Mouse (Mus musculus): ENCODE results near the gene Hbb-bh1. TPM values are rescaled to one million over a fixed set of nuclear protein-coding genes. Genes with fewer than 3 reads are reported as not detected.
A peak's percentile ranks its signal among the peaks of the same experiment; 100 is the strongest.
"Not testable (repeated sequence)": the region's sequence is repeated elsewhere in the genome, so short reads cannot be mapped to it uniquely, and the experiment has no call there.

The Hbb-bh1 gene
- not detected for total RNA-seq (2021)

DNA sequence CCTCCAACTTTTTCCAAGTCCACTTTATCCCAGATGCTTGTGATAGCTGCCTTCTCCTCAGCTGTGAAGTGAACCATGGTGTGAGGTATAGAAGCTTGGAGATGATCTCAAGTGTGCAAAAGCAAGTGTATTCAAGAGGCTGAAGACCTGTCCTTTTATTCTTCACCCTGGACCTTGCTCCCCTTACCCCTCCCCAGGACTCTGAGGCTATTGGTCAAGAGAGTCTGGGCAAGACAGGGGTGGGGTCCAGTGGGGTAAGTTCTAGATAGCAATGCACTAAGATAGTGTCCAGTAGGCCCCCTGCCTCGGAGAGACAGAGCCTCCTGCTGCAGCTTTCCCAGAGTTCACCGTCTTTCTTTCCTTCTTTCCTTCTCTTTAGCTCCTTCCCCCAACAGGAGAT, at the start of gene Hbb-bh1:
Gene Hbb-bh1, minus strand, starts transcription at position 131 of the 400 bp plus-strand sequence.
- no peak for DNase-seq (ENCODE audit: extremely low spot score in 1 of 2, low spot score in 1 of 2)

DNA sequence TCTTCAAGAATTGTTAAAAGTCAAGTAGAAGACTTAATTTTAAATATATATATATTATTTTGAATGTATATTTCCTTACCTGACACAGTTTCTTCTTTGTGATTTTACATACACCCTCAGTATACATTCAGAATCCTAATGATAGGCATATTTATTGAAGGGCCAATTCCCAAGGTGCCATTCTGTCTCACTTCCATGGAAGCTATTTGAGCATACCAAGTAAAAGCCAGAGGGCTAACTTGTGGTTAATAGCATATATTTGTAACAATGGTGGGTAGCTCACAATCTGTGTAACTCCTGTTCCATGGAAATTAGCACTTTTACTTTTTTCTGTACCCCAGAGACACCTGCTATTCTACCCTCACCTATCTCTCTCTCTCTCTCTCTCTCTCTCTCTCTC, 43.2 kb upstream of the Hbb-bh1 start, which contains the start of gene Olfr66:
Gene Olfr66, minus strand, starts transcription at position 101 of the 400 bp plus-strand sequence.
- DNase-seq (ENCODE audit: extremely low spot score in 1 of 2, low spot score in 1 of 2): no peak

DNA sequence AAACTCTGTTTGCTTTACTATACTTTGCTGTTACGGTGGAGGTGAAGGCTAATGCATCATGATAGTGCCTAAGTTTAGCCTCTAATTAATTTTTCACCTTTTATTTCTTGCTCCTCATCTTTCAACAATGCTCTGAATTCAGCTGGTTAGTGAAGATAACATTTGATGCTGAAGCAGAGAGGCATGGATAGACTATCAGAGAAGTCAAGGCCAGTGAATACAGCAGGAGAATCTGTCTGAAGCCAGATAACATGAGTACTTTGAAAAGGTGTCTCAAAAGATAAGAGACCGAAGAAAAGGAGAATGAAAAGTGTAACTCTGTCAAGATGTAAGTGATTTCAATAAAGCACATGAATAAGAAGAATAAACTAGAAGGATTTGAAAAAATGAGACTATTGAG, 34.1 kb upstream of the Hbb-bh1 start:
- DNase-seq (ENCODE audit: extremely low spot score in 1 of 2, low spot score in 1 of 2): no peak

DNA sequence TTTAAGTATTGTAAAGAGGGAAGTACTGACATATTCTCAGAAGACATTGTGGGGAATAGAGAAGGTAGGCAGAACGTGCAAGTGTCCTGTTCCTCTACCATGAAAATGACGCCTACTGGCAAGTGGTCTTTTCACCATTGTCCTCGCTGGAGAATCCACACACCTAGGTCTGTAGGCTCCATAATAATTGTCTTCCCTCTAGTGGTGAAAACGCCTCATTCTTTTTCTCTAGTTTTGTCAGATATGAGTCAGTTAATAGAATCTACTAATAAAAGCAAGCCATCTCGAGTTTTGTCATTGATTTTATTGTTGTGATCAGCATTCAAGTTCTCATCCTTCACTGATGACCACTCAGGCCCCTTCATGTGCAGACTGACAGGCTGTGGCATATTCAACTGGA, 31.5 kb upstream of the Hbb-bh1 start:
- DNase-seq (ENCODE audit: extremely low spot score in 1 of 2, low spot score in 1 of 2): no peak

DNA sequence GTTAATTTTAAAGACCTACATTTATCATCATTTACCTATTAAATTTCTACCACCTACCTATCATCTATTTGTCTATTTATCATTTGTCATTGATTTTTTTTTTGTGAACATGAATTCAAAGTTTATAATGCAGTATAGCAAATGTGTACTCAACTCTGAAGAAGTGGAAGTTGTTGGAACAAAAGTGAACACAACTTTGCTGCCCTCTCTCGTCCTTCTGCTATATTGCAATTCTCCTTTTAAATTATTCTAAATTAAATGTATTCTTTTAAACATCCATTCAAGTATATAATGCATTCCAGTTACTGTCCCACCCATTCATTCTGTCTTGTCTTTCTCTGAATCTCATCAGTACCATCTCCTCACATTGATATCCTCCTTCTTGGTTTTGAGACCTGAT, 30.1 kb upstream of the Hbb-bh1 start:
- DNase-seq (ENCODE audit: extremely low spot score in 1 of 2, low spot score in 1 of 2): peak in 1 of 2 experiments; percentile 10

DNA sequence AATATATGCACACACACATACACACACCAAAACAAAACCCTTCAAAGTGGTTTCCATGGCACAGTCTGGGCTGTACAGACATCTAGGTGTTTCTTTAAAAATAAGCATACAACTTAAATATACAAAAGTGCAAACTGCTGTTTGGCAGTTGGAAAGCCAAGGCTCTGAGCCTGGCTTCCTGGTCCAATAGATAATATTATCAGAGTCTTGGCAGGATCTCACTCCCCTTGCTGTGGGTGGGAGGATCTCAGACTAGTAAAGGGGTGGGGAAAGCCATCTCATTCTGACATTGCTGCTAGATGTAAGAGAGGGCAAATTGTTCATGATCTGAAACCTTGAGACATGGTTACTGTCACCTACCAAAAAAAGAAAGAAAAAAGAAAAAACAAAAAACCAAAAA, 27.7 kb upstream of the Hbb-bh1 start:
- DNase-seq (ENCODE audit: extremely low spot score in 1 of 2, low spot score in 1 of 2): no peak

DNA sequence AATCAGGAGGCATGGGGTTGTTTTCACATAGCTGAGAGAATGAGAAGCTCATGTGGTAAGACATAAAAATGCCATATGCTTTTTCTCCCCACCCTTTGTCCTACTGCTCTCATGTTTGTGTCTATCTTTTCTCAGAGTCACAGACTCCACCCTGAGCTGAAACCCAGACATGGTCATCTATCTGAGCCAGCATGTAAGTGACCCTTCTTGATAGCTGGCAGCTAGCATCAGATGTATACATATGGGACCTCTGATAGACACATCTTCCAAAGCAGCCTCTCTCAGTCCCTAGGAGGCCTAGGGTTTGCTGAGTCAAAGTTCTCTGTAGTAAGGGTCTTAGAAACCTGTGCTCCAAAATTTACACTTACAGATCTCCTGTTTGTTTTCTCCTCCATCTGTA, 22.8 kb upstream of the Hbb-bh1 start:
- DNase-seq (ENCODE audit: extremely low spot score in 1 of 2, low spot score in 1 of 2): no peak

DNA sequence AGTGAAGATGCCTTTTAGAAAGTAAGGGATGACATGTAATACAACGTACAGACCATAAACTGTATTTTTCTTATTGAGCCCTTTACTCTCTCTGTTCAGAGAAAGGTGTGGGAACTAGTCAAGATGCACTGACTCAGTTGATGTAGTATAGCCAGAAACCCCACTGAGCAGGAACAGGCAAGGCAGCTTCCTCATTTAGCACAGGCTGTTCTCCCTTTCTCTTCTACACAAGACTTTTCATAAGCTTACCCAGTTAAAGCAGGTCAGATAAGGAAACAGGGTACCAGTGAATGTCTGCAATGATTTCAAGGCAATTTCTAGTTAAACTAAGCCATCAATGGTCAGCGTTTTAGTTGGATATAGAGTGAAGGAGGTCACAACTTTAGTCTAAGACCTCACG, 18.6 kb upstream of the Hbb-bh1 start:
- no peak for DNase-seq (ENCODE audit: extremely low spot score in 1 of 2, low spot score in 1 of 2)

DNA sequence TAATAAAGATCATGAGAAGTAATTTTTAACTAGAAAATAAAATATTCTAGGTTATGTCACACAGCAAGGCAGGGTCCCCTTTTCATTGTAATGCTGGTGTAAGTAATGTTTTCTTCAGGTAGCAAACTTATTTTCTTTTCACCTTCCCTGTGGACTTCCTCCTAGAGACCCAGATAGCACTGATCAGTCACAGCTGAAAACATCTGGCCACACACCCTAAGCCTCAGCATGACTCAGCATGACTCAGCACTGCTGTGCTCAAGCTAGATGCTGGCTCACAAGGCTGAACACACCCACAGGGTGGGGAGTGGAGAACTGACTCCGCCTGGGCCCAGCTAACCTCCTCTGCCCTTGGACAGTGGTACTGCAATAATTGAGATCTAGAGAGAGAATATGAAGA, 17.9 kb upstream of the Hbb-bh1 start:
- no peak for DNase-seq (ENCODE audit: extremely low spot score in 1 of 2, low spot score in 1 of 2)

DNA sequence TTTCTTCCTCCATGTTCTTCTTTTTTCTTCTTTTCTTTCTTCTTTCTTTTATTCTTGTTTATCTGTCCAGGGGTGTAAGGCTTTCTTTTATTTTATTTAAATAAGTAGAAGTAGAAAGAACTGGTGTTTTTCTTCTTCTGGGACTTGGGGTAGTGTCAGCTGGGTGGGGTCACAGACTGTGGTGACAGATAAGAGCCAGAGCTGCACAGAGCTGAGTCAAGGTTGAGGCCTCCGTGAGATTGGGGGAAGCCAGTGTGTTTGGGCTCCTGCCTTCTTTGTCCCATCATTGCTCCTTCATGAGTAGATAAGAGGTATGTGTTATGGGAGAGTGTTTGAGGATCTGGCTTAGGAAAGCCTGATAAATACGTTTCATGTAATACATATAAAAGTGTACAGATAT, 16.1 kb upstream of the Hbb-bh1 start:
- no peak for DNase-seq (ENCODE audit: extremely low spot score in 1 of 2, low spot score in 1 of 2)

DNA sequence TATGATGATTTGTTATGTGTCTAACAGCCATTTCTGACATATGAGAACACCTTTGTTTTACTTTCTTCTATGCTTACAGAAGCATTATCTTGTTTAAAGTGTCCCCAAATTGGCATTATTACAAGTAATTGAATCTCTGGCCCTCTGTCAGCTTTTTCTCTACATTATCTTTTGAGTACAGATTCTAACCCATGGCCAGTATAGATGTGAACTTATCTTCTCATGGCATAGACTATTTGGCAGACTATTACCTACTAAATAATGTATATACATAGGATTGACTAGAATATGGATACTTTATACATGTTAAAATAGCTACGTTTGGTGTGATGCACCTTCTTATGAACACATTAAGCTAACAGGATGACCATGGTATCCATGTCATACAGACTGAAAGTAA, 11.7 kb upstream of the Hbb-bh1 start:
- no peak for DNase-seq (ENCODE audit: extremely low spot score in 1 of 2, low spot score in 1 of 2)

DNA sequence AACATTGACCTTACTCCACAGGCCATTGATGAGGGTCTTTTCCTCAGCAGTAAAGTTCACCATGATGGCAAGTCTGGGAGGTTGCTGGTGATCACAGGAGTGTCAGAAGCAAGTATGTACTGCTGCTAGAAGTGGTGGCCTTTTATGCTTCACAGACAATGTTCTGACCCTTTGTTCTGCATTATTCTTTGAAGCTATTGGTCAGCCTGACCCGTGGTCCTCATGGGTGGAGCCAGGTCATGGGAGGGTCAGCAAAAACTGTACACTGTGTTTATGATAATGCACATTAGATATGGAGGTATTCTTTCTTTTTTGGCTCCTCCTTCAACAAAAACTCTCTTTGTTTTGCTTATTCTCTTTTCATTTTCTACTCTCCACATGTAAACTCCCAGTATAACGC, 10.1 kb upstream of the Hbb-bh1 start, which contains the start of gene Hbb-y:
Gene Hbb-y, minus strand, starts transcription at position 127 of the 400 bp plus-strand sequence.
- DNase-seq (ENCODE audit: extremely low spot score in 1 of 2, low spot score in 1 of 2): no peak

DNA sequence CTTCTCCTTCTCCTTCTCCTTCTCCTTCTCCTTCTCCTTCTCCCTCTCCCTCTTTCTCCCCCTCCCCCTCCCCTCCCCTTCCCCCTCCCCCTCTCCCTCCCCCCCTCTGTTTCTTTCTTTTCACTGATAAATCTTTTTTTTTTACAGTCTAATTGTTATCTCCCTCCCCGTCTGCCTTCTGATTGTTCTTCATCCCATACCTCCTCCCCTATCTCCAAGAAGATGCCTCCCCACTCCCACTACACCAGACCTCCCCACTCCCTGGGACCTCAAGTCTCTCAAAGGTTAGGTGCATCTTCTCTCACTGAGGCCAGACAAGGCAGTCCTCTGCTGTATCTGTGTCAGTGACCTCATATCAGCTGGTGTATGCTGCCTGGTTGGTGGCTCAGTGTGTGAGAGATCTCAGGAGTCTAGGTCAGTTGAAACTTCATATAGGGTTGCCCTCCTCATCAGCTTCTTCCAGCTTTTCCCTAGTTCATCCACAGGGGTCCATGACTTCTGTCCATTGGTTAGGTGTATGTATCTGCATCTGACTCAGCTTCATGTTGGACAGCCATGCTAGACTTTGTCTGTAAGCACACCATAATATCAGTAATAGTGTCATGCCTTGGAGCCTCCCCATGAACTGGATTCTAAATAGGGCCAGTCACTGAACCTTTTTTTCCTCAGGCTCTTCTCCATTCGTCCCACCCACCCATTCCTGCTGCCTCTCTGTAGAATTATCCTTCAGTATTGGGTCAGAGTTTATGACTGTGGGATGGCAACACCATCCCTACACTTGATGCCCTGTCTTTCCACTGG, 1.8 kb upstream of the Hbb-bh1 start:
- no peak for DNase-seq (ENCODE audit: extremely low spot score in 1 of 2, low spot score in 1 of 2)

DNA sequence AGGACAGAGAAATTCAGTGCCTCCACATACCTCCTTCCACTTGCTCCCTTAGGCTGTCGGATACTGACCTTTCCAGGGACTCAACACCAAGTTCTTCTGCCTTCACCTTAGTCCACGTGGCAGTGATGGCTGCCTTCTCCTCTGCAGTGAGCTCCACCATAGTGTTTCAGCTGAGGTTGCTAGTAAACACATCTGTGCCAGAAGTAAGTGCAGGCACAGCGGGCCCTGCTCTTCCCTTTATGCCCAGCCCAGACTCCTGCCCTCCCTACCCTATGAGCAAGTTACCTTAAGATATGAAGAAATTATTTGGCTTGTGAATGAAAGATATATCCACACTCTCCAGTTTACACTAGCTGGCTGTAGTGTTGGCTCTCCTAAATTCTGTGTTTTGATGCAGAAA, 2.7 kb downstream of the Hbb-bh1 start, which contains the start of gene Hbb-bh2:
Gene Hbb-bh2, minus strand, starts transcription at position 253 of the 400 bp plus-strand sequence.
- no peak for DNase-seq (ENCODE audit: extremely low spot score in 1 of 2, low spot score in 1 of 2)

DNA sequence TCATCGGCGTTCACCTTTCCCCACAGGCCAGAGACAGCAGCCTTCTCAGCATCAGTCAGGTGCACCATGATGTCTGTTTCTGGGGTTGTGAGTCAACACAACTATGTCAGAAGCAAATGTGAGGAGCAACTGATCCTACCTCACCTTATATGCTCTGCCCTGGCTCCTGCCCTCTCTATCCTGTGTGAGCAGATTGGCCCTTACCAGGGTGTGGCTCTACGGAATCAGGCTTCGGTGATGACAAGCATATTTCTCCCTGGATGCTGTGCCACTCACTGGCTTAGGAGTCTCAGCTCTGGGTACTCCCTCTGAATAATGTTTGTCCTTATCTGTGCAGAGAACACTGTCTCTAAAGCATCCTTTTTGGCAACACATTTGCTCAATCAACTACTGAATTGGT, 15.2 kb downstream of the Hbb-bh1 start, which contains the start of gene Hbb-bs:
Gene Hbb-bs, minus strand, starts transcription at position 289 of the 400 bp plus-strand sequence.
- no peak for DNase-seq (ENCODE audit: extremely low spot score in 1 of 2, low spot score in 1 of 2)

DNA sequence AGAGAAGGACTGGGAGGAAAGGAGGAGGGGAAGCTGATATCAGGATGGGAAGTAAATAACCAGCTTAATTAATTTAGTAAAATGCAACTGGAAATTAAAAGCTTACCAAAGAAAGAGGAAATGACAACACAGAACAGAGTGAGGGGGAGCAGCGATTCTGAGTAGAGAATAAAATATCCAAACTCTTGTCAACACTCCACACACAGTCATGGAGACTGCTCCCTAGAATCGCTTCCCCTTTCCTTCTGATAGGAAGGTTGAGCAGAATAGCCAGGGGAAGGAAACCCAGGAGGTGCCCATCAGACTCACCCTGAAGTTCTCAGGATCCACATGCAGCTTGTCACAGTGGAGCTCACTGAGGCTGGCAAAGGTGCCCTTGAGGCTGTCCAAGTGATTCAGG, 15.8 kb downstream of the Hbb-bh1 start:
- DNase-seq (ENCODE audit: extremely low spot score in 1 of 2, low spot score in 1 of 2): not testable (repeated sequence)

DNA sequence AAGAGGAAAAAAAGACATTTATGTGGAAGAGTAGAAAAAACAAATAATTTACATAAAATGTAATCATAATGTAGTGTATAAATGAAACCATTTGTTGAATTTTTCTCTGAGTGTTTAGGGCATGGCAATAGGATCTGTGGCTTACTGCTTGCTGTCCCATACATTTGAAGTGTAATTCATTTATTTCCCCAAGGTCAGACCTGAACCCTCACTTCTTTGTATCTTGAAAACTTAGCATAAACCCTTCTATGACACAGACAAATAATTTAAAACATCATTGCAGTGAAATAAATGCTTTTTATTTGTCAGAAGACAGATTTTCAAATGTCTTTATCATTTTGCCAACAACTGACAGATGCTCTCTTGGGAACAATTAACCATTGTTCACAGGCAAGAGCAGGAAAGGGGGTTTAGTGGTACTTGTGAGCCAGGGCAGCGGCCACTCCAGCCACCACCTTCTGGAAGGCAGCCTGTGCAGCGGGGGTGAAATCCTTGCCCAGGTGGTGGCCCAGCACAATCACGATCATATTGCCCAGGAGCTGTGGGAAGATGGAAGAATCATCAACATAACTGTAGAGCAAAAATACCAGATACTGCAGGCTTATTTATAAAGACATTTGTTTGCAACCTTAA, 16.6 kb downstream of the Hbb-bh1 start:
- DNase-seq (ENCODE audit: extremely low spot score in 1 of 2, low spot score in 1 of 2): no peak

DNA sequence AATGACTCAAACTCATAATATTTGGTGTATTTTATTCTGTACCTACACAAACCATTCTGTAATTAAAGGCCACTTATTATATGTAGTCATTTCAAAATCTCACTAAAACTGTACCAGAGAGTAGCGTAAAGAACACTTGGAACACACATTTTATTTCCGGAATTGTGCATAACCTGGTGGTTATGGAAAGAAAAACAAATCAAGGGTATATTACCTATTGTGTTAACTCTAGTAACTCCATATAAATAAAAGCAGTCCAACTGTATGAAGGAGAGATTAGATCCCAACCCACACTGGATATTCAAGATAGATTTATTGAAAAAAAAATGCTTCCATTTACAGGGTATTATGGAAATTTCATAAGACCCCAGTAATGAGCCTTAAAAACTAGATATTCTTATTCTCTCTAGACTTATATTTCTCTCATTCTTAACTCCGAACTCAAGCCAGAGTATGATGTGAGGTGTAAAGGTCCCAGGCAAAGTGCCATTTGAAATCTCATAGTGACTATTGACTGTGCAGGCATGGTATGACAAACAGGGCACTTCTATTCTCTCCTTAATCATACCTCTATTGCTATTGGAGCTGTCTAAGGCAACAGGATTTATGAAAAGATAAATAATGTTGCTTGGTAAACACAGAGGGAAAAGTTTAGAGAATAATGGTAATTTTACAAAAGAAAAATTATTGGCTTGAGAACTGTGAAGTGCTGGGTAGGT, 17.3 kb downstream of the Hbb-bh1 start:
- DNase-seq (ENCODE audit: extremely low spot score in 1 of 2, low spot score in 1 of 2): no peak

DNA sequence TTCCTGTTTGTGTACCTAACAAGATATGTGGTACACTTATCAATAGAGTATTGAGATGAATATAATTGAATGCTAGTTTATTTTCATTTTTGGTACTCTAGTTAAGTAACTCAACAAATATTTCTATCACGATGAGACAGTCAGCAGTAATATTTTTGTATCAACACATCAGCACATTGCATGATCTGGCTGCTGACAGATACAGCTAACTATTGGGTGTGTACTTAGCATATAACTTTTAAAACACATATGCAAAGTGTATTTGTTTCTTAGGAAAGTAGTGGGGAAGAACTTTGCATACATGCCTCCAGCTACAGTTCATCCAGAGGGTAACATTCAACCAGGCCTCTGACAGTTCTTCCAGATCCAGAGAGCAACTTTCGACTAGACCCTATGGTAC, 18.4 kb downstream of the Hbb-bh1 start:
- no peak for DNase-seq (ENCODE audit: extremely low spot score in 1 of 2, low spot score in 1 of 2)

DNA sequence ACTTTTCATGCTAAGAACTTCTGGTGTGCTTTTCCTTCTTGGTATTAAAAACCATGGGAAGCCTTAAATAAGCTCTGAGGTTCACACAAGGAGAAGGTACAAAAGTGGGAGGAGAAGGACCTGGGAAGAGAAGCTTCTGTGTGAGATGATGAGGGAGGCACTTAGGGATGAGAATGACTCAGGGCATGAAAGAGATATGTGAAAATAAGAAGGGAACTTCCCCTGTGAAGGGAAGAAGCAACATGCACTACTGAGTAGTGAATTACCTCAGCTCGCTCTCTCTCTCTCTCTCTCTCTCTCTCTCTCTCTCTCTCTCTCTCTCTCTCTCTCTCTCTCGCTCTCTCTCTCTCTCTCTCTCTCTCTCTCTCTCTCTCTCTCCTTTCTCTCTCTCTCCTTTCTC, 27.9 kb downstream of the Hbb-bh1 start:
- DNase-seq (ENCODE audit: extremely low spot score in 1 of 2, low spot score in 1 of 2): not testable (repeated sequence)

DNA sequence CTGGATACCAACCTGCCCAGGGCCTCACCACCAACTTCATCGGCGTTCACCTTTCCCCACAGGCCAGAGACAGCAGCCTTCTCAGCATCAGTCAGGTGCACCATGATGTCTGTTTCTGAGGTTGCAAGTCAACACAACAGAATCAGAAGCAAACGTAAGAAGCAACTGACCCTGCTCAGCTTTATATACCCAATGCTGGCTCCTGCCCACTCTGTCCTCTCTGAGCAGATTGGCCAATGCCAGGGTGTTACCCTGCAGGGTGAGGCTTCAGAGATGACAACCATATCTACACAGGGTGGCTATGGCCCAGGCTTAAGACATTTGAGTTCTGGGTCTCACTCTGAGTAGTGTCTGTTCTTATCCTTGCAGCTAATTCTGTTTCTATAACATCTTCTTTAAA, 29.2 kb downstream of the Hbb-bh1 start, which contains the start of gene Hbb-bt:
Gene Hbb-bt, minus strand, starts transcription at position 231 of the 400 bp plus-strand sequence.
- no peak for DNase-seq (ENCODE audit: extremely low spot score in 1 of 2, low spot score in 1 of 2)
